Mouse (Mus musculus) heart, postnatal 0 days (tissue): Measurements from ENCODE around the gene Megf11.

Experiments
- CTCF ChIP-seq: IDR thresholded peaks from 2 replicates; pipeline ENCODE4 v1.5.1; 2016; ENCODE audit warnings: antibody characterized with exemption, control low read depth, low read depth
- EP300 ChIP-seq: IDR thresholded peaks from 2 replicates; pipeline ENCODE4 v1.6.1; 2016; ENCODE audit warnings: antibody characterized with exemption, low read depth

DNA sequence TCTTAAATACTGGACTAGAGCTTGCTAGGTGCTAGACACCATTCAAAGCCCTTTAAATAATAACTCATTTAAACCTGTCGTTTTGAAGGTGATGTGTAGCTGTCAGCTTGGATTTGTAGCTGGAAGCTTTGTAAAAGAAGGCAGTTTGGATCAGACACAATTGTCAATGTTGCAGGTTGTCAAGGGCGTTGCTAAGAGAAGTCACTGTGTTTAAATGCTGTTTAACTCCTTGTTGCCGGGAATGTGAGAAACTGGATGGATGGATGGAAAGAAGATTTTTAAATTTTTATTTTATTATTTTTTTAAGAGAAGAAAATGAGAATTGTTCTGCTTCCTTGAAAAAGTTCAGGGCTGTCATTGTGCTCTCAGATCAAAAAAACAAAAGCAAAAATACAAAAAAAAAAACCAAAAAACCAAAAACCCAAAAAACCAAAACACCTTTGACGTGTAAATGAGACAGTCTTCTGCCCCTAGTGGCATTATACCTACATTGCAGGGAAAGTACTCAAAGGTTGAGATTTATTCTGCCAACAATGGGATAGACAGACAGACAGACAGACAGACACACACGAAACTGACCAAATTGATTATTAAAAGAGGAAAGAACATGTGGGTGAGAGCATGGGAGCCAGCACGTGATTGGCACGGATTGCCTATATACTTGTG lies 227.7 kb downstream of the Megf11 start:
- TF ChIP-seq CTCF (peak; percentile 19; the same call in 1 of the 2 replicates), EP300 (no peak)
